Mouse (Mus musculus) hindbrain, embryonic 12.5 days (tissue): ENCODE data around the gene Prcc. TPM values are rescaled to one million over a fixed set of nuclear protein-coding genes. Genes with fewer than 3 reads are reported as not detected.
"Not testable (repeated sequence)": the region's sequence is repeated elsewhere in the genome, so short reads cannot be mapped to it uniquely, and the experiment has no call there.

ENCODE experiments used
- ATAC-seq: fragments of 200-750 bp; cut with Nextera tagmentation; 2 replicates; pipeline ENCODE4 v1.8.0; 2017; ENCODE audit warnings: moderate TSS enrichment; ENCODE audit not compliant: low FRiP score
- H3K27ac ChIP-seq: fragments of 300-500 bp; sonication (generic); 2 replicates; pipeline ENCODE4 v1.5.1; 2016; ENCODE audit warnings: mild to moderate bottlenecking
- H3K27me3 ChIP-seq: fragments of 300-500 bp; sonication (generic); 2 replicates; pipeline ENCODE4 v1.6.1; 2016; ENCODE audit warnings: mild to moderate bottlenecking
- H3K36me3 ChIP-seq: fragments of 300-500 bp; sonication (generic); 2 replicates; pipeline ENCODE4 v1.6.1; 2016; ENCODE audit warnings: mild to moderate bottlenecking
- H3K4me1 ChIP-seq: fragments of 300-500 bp; sonication (generic); 2 replicates; pipeline ENCODE4 v1.6.1; 2016
- H3K4me2 ChIP-seq: fragments of 300-500 bp; sonication (generic); replicated peaks from 2 replicates; pipeline ENCODE4 v1.6.1; 2016; ENCODE audit warnings: mild to moderate bottlenecking
- H3K4me3 ChIP-seq: fragments of 300-500 bp; sonication (generic); 2 replicates; pipeline ENCODE4 v1.5.1; 2016; ENCODE audit warnings: mild to moderate bottlenecking
- H3K9ac ChIP-seq: fragments of 300-500 bp; sonication (generic); 2 replicates; pipeline ENCODE4 v1.6.1; 2016; ENCODE audit warnings: mild to moderate bottlenecking, moderate library complexity
- H3K9me3 ChIP-seq: fragments of 300-500 bp; sonication (generic); replicated peaks from 2 replicates; pipeline ENCODE4 v1.6.1; 2016; ENCODE audit warnings: mild to moderate bottlenecking
- WGBS: fragments of 180-500 bp; shearing (Covaris S2); methylation state at CpG from one replicate; pipeline ENCODE4 v1.1.7; 2016; 5-methylcytosine and 5-hydroxymethylcytosine counted together
- polyA plus RNA-seq: library from polyadenylated mRNA; unstranded; fragments of >200 nt; fragmentation: Nextera tagmentation; extraction: Ambion mirVana; gene quantifications from 2 replicates; pipeline ENCODE4 v1.2.1, GENCODE M21; 2016

Prcc gene
- polyA plus RNA-seq, 1 experiment from 2014 or later = 14.7 TPM

GRCm38 (mm10) chr3:87829025-87829424 lies 56.4 kb downstream of the Prcc start:
- H3K4me1 ChIP-seq = no peaks in the 10 kb centered on the region
- H3K36me3 ChIP-seq = no peaks in the 10 kb centered on the region
- no peaks in the 10 kb centered on the region for H3K27me3 ChIP-seq
- H3K4me2 ChIP-seq = no peak overlapping the region
- no peak overlapping the region for H3K9ac ChIP-seq
- no peak overlapping the region for H3K27ac ChIP-seq
- 49% methylated on average over 10 of the region's 10 CpGs for WGBS
- no peaks in the 10 kb centered on the region for H3K9me3 ChIP-seq
- no peak for ATAC-seq
- no peak overlapping the region for H3K4me3 ChIP-seq

GRCm38 (mm10) chr3:87828435-87828834 lies 57.0 kb downstream of the Prcc start:
- 58% methylated on average over 4 of the region's 4 CpGs for WGBS
- H3K9ac ChIP-seq = no peak overlapping the region
- no peak for ATAC-seq

GRCm38 (mm10) chr3:87824206-87824605 lies 61.2 kb downstream of the Prcc start, which contains the start of gene Pear1:
Gene Pear1 (minus strand): TSS chr3:87824306.
- not testable (repeated sequence) for H3K27ac ChIP-seq, H3K4me1 ChIP-seq, ATAC-seq, H3K4me2 ChIP-seq, H3K36me3 ChIP-seq, H3K9ac ChIP-seq, H3K9me3 ChIP-seq, H3K27me3 ChIP-seq, H3K4me3 ChIP-seq
- WGBS = 75% methylated on average over 1 of the region's 1 CpGs

More at GRCm38 (mm10) chr3:87828435-87828834, 57.0 kb downstream of the Prcc start:
- no peak overlapping the region for H3K4me2 ChIP-seq
- no peaks in the 10 kb centered on the region for H3K36me3 ChIP-seq
- H3K4me1 ChIP-seq = no peaks in the 10 kb centered on the region
- H3K9me3 ChIP-seq = no peaks in the 10 kb centered on the region
- H3K27me3 ChIP-seq = no peaks in the 10 kb centered on the region
- no peak overlapping the region for H3K4me3 ChIP-seq
- H3K27ac ChIP-seq = no peak overlapping the region

- Histone ChIP-seq H3K4me2 (no peak overlapping the region), H3K9me3 (no peaks in the 10 kb centered on the region), H3K4me1 (0 out of 2 replicates have a peak, but pooled peaks cover 2% of the 10 kb centered on the region), H3K9ac (no peak overlapping the region), H3K4me3 (no peak overlapping the region), H3K27me3 (peaks cover 45% of the 10 kb centered on the region), H3K36me3 (no peaks in the 10 kb centered on the region), H3K27ac (no peak overlapping the region)
- 61% methylated on average over 12 of the region's 12 CpGs for WGBS
- ATAC-seq = no peak
Measured at GRCm38 (mm10) chr3:87818226-87818625, 67.2 kb downstream of the Prcc start.

- Histone ChIP-seq H3K4me1 (0 out of 2 replicates have a peak, but pooled peaks cover 2% of the 10 kb centered on the region), H3K27ac (no peak overlapping the region), H3K27me3 (peaks cover 52% of the 10 kb centered on the region), H3K4me3 (no peak overlapping the region), H3K9me3 (no peaks in the 10 kb centered on the region), H3K36me3 (no peaks in the 10 kb centered on the region), H3K9ac (no peak overlapping the region), H3K4me2 (peak overlapping the region; percentile 21; the same call in 1 of the 2 replicates)
- 9% methylated on average over 12 of the region's 12 CpGs for WGBS
- ATAC-seq = peak; percentile 60
Measured at GRCm38 (mm10) chr3:87816646-87817093, 68.7 kb downstream of the Prcc start.

GRCm38 (mm10) chr3:87816166-87816565 lies 69.2 kb downstream of the Prcc start:
- Histone ChIP-seq H3K36me3 (no peaks in the 10 kb centered on the region), H3K4me1 (0 out of 2 replicates have a peak, but pooled peaks cover 2% of the 10 kb centered on the region), H3K9me3 (no peaks in the 10 kb centered on the region), H3K27ac (no peak overlapping the region), H3K4me3 (no peak overlapping the region), H3K9ac (no peak overlapping the region), H3K27me3 (peaks cover 57% of the 10 kb centered on the region), H3K4me2 (no peak overlapping the region)
- WGBS = 58% methylated on average over 6 of the region's 6 CpGs
- no peak for ATAC-seq

- Histone ChIP-seq H3K36me3 (no peaks in the 10 kb centered on the region), H3K4me2 (no peak overlapping the region), H3K4me1 (peaks cover 6% of the 10 kb centered on the region; the same call in 1 of the 2 replicates), H3K27ac (no peak overlapping the region), H3K9ac (no peak overlapping the region), H3K9me3 (no peaks in the 10 kb centered on the region), H3K4me3 (no peak overlapping the region), H3K27me3 (peaks cover 85% of the 10 kb centered on the region)
- no peak for ATAC-seq
- 55% methylated on average over 10 of the region's 10 CpGs for WGBS
Measured at GRCm38 (mm10) chr3:87812873-87813272, 72.5 kb downstream of the Prcc start.

- no peaks in the 10 kb centered on the region for H3K36me3 ChIP-seq
- H3K9me3 ChIP-seq = no peaks in the 10 kb centered on the region
- H3K4me3 ChIP-seq = no peak overlapping the region
- peaks cover 85% of the 10 kb centered on the region for H3K27me3 ChIP-seq
- ATAC-seq = no peak
- H3K9ac ChIP-seq = no peak overlapping the region
- H3K27ac ChIP-seq = no peak overlapping the region
- no peak overlapping the region for H3K4me2 ChIP-seq
- H3K4me1 ChIP-seq = peaks cover 6% of the 10 kb centered on the region; the same call in 1 of the 2 replicates
- WGBS = 79% methylated on average over 4 of the region's 4 CpGs
Measured at GRCm38 (mm10) chr3:87812413-87812812, 73.0 kb downstream of the Prcc start.

- no peak for ATAC-seq
- Histone ChIP-seq H3K4me3 (no peak overlapping the region), H3K27ac (no peak overlapping the region), H3K4me1 (peaks cover 6% of the 10 kb centered on the region; the same call in 1 of the 2 replicates), H3K36me3 (no peaks in the 10 kb centered on the region), H3K27me3 (peaks cover 87% of the 10 kb centered on the region), H3K9me3 (no peaks in the 10 kb centered on the region), H3K4me2 (no peak overlapping the region), H3K9ac (no peak overlapping the region)
- 85% methylated on average over 8 of the region's 8 CpGs for WGBS
Measured at GRCm38 (mm10) chr3:87811297-87811696, 74.1 kb downstream of the Prcc start.

GRCm38 (mm10) chr3:87809322-87809962 lies 76.0 kb downstream of the Prcc start:
- Histone ChIP-seq H3K9ac (no peak overlapping the region), H3K27me3 (peaks cover 87% of the 10 kb centered on the region), H3K9me3 (no peaks in the 10 kb centered on the region), H3K4me3 (peak overlapping the region; percentile 11; the same call in 1 of the 2 replicates), H3K4me2 (peak overlapping the region; percentile 21), H3K36me3 (no peaks in the 10 kb centered on the region), H3K27ac (no peak overlapping the region), H3K4me1 (peaks cover 6% of the 10 kb centered on the region; the same call in 1 of the 2 replicates)
- no peak for ATAC-seq
- WGBS = 4% methylated on average over 28 of the region's 28 CpGs

Other genes with a start within 250 kb of the Prcc start
- gene Lrrc71, start 137.0 kb downstream of the Prcc start, polyA plus RNA-seq = 0.90 and 1.2 TPM in 2 replicates
- gene Ntrk1, start 90.4 kb downstream of the Prcc start, polyA plus RNA-seq = 19.3 and 24.0 TPM in 2 replicates
- 1.2 and 1.7 TPM in 2 replicates for gene Insrr, start 88.7 kb downstream of the Prcc start, polyA plus RNA-seq
- 13.1 and 13.2 TPM in 2 replicates for gene Pear1, start 61.3 kb downstream of the Prcc start, polyA plus RNA-seq
- not detected in 2 replicates for gene Sh2d2a, start 38.9 kb downstream of the Prcc start, polyA plus RNA-seq
- gene Hdgf, start 20.7 kb upstream of the Prcc start, polyA plus RNA-seq = 219 and 230 TPM in 2 replicates
- 72.9 and 79.0 TPM in 2 replicates for gene Mrpl24, start 33.9 kb upstream of the Prcc start, polyA plus RNA-seq
- gene Isg20l2, start 44.7 kb upstream of the Prcc start, polyA plus RNA-seq = 67.7 and 68.7 TPM in 2 replicates
- 22.1 and 22.5 TPM in 2 replicates for gene Rrnad1, start 45.1 kb upstream of the Prcc start, polyA plus RNA-seq
- 384 and 396 TPM in 2 replicates for gene Crabp2, start 63.1 kb upstream of the Prcc start, polyA plus RNA-seq
- 136 and 153 TPM in 2 replicates for gene Nes, start 85.5 kb upstream of the Prcc start, polyA plus RNA-seq
- 1.7 and 1.9 TPM in 2 replicates for gene Bcan, start 114.6 kb upstream of the Prcc start, polyA plus RNA-seq
- gene Hapln2, start 142.0 kb upstream of the Prcc start, polyA plus RNA-seq = 0.30 and 0.33 TPM in 2 replicates
- gene Gpatch4, start 157.5 kb upstream of the Prcc start, polyA plus RNA-seq = 28.0 and 28.3 TPM in 2 replicates
- gene Naxe, start 172.9 kb upstream of the Prcc start, polyA plus RNA-seq = 135 and 137 TPM in 2 replicates
- 0.36 TPM in 1 of 2 replicates, not detected in the other for gene Ttc24, start 192.7 kb upstream of the Prcc start, polyA plus RNA-seq
- 14.7 and 14.9 TPM in 2 replicates for gene Iqgap3, start 196.4 kb upstream of the Prcc start, polyA plus RNA-seq